Mouse (Mus musculus) right cerebral cortex, postnatal 36 days (tissue): ENCODE results near the gene Nfx1.
"Not testable (repeated sequence)": the region's sequence is repeated elsewhere in the genome, so short reads cannot be mapped to it uniquely, and the experiment has no call there.

ENCODE experiments used
- DNase-seq, 2 experiments: peaks; one replicate each; pipeline ENCODE4 v3.0.0; 2022; ENCODE audit warnings: low spot score in 2 of 2, mixed read lengths in 1 of 2

The Nfx1 gene

DNA sequence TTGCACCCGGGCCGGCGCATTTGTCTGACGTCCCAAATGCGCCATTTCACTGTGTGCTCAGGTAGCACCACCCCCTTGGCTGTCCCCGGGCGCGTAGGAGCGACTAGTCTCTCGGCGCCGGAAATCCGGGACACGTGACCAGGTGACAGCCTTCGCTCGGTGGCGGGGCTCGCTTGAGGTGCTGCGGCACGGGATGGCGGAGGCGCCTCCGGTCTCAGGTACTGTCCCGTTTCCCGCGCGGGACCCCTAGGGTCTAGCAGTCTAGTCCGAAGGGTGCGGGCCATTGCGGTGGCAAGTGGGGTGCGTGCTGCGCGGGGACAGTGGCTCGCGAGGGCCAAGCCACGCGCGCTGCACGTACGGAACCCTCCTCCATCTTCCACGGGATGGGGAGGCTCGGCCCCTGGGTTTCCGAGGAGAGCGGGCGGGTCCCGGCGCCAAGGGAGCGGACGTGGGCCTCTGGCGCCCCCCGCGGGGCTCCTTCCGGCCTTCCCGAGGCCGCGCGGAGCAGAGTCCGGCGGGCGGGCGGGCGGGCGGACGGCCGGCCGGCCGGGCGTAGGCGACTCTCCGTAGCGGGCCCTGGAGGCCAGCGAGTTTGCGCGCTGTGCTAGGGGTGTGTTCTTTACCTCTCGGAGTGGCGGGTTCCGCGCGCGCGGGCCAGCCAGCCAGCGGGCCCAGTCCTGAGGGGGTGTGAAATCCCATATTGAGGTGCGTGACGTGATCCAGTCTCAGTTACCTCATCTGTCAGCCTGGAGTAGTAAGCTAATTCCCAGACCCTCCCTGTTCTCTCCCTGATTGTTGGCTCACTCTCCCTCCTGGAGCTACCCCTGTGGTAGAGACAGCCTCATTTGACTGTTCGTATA is at the start of gene Nfx1:
Nfx1 (plus strand) TSS at position 65 of the 860 bp plus-strand sequence.
- peak; percentile 97 for DNase-seq

DNA sequence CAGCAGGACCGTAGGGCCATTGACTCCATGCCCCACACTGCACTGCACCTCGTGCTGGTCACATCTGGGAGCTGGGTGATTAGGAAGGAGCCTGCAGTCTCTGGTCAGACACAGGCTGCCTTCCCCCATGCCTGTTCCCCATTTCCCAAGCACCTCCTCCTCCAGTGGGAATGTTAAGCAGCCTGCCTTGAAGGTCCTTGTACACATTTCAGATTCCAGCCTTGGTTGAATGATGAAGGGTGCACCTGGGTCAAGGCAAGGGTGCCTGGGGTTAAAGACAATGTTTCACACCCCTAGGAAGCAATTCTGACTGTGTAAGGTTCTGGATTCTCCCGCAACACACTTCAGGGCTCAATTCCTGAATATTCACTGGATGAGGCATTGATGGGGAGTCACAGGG is 49.4 kb upstream of the Nfx1 start:
- no peak for DNase-seq

DNA sequence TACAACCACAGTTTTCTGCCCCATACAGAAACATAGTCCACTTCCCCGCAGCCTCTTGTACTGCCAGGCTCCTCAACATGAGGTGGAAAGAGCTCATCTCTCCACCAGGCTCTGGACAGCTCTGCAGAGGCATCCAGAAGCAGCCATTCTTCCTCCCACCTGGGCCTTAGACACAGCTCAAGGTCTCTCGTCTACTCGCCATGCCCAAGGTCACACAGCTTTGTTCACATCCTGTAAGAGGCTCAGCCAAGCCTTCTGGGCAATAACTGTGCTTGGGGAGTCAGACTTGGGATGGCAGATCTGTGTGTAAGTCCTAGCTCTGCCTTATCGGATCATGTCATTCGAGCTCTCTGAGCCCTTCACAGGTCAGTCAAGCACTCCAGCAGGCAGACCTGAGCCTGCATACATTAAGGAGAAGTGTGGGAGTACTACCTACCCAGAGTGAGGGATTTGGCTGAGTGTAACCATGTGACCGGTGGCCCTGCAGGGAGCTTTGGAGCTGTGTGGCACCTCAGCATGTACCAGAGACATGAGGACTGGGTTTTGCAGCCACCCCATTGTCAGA is 47.5 kb upstream of the Nfx1 start:
- no peak for DNase-seq

DNA sequence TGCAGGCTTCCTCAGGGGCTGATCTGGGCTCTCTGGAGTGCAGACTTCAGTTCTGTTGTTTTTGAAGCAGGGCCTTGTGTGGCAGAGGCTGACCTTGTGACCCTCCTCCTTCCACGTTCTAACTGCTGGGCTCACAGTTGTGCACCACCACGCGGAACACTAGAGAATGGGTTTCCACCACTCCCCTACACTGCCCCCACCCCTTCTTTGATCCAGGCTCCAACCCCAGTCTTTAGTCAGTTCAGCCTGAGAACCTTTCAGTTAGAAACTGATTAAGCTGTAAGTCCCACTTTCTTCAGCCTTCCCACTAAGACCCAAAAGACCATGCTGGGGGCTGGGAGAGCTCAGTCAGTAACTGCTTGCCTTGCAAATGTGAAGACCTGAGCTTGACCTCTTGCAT is 45.1 kb upstream of the Nfx1 start:
- DNase-seq, result no peak

DNA sequence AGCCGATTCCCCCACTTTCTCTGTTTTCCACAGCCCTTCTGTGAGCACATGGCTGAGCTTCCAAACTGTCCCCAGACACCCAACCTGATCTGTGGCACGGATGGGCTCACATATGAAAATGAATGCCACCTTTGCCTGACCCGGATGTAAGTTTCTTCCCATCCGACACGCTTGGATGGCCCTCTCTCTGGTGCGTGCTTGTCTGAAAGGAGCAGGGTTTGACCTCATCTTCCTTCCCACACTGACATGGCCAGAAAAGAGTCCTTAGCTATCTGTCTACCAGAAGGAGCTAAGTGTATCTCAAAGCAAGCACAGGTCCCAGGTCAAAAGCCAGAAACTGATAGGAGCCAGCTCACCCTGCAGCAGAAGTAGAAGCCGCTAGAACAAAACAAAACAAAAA is 41.7 kb upstream of the Nfx1 start:
- DNase-seq, result no peak

DNA sequence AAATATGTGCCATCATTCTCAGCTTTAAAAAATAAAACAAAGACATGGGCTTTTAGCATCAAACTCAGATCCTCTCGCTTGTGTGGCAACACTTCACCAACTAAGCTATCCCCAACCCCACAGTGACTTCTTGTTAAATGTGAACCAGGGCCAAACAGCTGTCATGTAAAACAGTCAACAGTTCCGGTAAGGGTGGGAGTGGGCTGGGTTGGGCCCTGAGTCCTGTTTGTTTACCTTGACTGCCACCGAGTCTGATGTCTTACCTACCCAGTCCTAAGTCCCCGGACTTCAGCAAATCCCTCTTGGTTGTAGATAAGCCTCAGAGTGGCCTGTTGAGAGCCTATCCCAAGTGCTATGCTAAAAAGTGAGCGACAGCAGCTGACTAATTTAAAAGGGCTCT is 37.0 kb upstream of the Nfx1 start:
- no peak for DNase-seq

DNA sequence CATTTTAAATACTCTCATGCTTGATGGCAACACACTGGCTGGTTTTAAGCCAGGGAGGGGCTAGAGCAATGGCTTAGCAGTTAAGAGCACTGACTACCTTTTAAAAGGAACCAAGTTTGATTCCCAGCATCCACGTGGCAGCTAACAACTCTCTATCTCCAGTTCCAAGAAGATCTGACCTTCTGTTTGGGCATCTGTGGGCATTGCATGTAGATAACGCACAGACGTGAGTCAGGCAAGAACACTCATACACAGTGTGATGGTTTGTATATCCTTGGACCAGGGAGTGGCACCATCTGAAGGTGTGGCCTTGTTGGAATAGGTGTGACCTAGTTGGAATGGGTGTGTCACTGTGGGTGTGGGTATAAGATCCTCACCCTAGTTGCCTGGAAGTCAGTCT is 36.3 kb upstream of the Nfx1 start:
- not testable (repeated sequence) for DNase-seq

DNA sequence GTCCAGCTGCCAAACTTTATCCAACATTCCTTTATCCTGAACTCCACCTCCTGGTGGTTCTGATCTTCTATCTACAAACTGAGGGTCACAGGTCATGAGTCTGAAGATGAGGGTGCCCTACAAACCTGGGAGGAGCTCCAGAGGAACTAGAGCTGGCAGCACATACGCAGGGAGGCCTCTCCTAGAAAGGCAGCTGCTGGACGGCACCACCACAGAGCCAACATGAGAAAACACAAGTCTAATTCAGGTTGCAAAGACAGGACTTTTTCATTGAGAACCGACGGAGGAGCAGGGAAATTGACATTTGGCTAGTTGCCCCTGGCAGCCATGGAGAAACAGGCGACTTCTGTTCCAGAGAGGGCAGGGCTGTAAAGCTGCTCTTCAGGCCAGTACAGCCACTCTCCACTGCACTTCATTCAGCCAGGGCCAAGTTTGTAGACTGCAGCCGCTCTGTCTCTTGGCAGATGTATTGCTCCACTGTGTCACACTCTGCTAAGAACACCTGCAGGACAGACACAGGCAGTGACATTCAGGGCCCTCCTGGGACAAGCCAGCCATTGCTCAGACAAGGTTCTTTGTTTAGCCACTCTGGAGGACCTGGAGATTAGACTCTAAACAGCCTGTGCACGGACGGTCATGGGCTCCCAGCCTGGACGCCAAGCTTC is 34.4 kb upstream of the Nfx1 start:
- DNase-seq, result peak; percentile 23 to 42

DNA sequence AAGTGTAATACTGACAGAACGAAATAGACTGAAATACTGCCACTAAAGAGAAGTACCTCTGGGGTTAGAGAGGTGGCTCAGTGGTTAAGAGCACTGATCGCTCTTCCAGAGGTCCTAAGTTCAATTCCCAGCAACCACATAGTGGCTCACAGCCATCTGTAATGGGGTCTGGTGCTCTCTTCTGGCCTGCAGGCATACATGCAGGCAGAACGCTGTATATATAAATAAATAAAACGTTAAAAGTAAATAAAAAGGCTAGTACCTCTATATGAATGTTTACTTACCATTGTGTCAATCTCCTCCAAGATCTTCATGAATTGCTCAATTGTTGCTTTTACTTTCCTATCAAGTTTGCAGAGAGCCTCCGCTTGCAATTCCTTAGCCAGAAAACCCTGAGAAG is 31.9 kb upstream of the Nfx1 start:
- no peak for DNase-seq

DNA sequence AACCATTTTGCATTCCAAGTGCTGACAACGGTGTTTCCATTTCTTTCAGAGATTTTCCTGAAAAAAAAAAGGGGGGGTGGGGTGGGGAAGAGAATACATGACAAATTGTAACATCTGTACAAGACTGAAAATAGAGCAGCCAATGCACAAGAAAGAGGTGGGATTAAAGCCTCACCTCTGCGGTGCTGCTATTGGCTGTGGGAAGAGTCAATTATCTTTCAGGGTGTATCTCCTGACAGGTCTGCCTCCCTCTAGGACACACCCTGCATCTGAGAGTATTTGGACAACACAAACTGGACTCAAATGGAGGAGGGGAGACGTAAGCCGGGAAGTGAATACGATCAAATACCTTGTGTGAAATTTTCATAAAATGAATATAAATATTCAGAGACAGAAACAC is 27.1 kb upstream of the Nfx1 start:
- no peak for DNase-seq

DNA sequence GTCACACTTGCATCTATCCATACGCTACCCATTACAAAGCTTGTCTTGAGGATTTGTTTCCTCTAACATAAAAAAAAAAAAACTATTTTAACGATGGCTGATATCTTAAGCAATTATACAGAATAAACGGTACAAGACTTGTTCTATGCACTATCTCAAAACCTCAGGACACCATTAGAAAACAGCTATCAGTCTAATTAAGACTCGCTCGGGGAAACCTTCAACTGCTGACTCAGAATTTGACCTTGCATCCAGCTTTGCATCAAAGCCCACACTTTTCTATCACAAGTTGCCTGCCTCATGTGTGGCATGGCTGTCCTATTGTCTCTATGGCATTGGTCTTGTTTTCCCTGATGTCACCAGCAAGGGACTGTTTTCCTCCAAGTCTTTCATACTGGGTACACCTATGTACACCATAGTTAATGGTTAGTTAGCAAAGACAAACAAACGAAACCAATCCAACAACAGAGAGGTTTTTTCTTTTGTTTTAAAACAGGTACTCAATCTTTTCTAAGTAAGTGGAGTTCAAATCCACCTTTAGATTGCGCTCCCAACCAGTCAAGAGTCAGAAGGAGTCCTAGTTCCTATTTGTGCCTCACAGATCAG is 24.1 kb upstream of the Nfx1 start:
- no peak for DNase-seq

DNA sequence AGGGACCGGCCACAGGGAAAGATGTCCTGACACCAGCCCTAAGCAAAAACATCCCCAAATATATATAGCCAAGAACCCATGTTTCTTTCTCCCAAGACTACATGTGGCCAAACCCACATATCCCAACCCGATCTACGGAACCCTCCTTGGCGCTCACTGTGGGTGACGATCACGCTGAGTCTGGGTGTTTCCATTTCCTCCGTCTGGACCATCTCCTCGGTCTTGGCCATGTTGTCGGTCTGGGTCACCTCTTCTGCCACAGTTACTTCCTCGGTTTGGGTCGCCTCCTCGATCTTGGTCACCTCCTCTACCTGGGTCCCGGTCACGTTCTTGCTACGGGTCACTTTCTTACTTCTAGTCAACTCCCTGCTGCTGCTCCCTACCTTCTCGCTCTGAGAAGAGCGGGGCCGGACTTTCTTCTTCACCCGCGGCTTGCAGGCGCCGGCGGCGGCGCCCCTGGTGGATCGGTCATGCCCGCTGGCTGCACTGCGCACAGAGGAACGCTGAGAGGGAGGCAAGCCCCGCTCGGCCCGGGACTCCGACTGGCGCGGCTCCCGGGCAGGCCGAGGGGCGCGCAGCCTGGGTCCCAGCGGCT is 23.0 kb upstream of the Nfx1 start:
- peak in 1 of 2 experiments; percentile 9 for DNase-seq

DNA sequence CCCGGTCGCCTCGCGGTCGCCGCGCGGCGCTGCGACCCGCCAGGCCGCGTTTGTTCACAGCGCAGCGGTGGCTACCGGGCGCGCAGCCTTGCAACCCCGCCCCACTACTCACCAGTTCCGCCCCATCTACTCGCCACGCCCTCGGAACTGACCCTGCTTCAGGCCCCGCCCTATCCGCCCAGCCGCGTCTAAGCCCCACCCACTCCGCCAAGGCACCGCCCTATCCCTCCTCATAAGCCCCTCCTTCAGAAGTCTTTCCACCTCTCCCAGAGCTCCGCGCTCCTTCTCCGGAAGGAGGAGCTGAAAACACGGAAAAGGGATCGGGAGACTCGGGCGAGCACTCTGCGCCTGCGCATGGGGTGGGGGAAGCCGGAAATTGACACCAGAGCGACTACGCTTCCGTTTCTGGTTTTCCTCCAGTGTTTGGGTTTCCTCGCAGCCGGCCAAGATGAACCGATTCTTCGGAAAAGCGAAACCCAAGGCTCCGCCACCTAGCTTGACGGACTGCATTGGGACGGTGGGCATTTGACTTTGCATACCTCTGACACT is 22.5 kb upstream of the Nfx1 start, which contains the start of the genes Bag1 and Chmp5:
Bag1 (minus strand) TSS at position 135 of the 549 bp plus-strand sequence.
Chmp5 (plus strand) TSS at position 248 of the 549 bp plus-strand sequence.
- peak; percentile 97 to 98 for DNase-seq

DNA sequence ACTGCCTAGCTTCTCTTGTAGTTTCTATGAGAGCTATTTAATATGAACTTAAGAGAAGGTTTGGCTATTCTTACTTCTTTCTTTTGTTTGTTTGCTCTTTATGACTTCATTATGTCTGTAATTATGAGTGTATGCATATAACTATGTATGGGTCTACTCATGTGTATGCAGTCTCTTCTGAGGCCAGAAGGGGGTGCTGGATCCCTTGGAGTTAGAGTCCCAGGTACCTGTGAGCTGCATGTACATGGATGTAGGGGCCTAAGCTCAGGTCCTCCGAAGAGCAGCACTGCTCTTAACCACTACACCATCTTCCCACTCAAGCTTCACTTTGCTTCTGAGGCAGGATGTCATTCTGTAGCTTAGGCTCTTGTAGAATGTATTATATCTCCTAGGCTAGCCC is 17.2 kb upstream of the Nfx1 start:
- no peak for DNase-seq

DNA sequence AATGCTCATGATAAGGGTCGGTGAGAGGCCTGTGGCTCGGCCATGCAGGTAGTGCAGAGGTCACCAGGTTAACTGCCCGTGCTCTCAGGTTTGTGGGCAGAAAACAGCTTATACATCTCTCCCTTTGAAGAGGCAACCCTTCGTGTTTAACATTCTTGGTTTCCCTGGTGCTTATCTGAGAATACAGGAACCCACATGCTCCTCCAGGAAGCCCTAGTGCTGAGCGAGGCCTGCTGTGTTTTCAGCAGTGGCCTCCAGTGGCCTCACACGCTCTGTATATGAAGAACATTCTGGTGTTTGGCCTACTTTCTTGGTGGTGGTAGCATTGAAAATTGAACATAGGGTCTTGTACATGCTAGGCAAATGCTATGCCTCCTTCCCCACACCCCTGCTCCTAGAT is 14.8 kb upstream of the Nfx1 start:
- DNase-seq, result no peak

DNA sequence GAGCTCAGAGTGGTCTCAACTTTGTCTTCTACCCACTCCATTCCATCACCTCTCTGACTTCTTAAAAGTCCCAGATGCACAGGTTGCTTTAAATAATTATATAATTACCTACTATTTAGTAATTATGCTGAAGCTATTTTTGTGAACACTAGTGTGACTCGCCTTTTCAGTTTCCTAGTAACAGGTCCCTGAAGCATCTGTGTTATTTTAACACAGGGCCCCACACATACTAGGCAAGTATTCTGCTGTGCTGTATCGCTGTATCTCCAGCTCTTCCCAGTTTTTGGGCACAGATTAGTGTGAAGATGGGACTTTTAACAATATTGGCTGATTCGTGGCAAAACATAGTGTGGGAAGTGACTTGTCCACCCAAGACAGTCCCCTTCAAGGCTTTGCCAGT is 7.2 kb upstream of the Nfx1 start:
- DNase-seq, result no peak

DNA sequence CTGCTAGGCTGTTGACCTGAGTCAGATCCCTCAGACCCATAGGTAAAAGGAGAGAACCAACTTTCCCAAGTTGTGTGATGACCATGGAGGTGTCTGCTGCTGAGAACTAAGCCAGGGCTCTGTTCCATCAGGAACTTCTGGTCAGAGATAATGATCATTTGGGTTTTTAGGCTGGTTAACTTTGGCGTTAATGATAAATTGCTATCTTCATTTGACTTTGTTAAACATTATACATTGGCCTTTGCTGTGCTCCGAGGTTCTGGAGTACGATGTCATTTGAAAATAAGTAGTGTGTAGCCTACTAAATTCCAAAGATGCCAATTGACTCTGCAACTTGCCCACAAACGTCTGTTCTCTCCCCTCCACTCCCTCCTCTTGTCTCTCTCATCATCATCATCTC is 1.5 kb upstream of the Nfx1 start:
- no peak for DNase-seq

DNA sequence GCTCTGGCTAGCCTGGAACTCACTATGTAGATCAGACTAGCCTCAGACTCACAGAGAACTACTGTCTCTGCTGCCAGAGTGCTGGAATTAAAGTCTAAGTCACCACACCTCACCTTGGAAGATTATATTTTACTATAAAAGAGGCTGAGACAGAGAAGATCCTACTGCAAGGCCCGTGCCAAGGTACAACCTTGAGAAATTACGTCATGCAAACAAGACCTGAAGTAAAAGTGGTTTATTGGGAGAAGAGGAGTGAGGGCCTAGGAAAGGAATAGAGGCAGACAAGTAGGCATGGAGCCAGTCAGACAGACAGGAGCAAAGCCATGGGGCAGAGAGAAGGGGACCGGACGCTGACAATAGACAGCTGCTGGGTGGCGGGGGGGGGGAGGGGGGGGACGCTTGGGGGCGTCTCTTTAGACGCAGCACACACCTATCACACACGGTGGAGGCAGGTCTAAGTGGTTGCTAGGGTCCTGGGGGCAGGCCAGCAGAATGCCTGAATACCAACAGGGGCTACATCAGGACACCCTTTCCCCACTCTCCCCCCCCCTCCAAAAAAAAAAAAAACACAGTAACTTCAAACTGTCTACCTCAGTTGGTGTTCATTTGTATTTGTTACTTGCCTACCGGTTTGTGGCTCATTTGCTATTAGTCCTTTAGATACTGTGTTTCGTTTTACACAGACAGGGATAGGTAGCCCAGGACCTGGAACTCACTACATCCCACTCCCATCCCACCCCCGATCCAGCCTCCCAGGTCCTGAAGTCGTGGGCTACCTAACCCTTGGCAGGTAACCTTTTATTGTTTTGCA is 720 bp upstream of the Nfx1 start:
- no peak for DNase-seq

DNA sequence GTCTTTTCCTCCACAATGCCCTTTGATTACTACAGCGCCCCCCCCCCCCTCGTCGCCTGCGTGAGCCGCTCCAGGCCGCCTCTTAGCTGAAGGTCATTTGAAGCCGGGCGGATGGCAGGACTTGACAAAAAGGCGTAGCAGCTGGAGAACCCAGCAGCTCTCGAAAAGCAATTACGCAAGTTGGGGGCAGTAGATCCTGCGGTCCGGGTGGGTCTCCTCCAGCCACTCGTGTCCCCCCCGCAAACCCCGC is 189 bp upstream of the Nfx1 start:
- no peak for DNase-seq

DNA sequence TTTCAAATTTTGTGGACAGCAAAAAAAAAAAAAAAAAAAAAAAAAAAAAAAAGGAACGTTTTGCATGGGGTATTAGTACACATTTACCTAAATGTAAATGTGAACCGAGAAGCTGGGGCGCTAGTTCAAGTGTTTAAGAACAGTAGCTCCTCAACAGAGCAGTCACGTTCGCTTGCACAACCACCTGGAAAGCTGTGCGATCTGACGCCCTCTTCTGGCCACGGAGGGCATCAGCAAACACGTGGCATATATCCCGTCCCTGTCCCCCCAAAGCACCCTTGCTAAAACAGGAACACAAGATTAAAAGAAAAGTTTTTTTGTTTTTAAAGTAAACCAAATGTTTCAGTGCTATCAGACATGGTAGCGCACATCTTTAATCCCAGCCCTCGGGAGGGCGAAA is 1.0 kb downstream of the Nfx1 start:
- DNase-seq, result no peak

DNA sequence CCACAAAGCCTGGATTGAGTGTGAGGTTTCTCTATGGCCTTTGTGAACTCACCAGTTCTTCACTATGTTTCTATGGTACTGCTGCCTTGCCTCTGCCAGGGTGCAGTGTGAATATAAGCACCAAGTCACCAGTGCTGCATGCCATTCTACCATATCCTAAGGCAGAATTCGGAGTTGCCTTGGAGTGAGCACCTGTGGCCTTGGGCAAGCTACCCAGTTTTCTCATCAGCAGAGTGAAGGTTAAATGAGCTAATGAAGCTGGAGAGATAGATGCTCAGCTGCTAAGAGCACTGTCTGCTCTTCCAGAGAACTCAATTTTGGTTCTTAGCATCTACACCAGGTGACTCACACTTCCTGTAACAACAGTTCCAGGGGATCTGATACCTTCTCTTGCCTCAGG is 3.3 kb downstream of the Nfx1 start:
- no peak for DNase-seq
